8 mouse cellular contexts compared by ENCODE assay signal in the genomic region with DNA sequence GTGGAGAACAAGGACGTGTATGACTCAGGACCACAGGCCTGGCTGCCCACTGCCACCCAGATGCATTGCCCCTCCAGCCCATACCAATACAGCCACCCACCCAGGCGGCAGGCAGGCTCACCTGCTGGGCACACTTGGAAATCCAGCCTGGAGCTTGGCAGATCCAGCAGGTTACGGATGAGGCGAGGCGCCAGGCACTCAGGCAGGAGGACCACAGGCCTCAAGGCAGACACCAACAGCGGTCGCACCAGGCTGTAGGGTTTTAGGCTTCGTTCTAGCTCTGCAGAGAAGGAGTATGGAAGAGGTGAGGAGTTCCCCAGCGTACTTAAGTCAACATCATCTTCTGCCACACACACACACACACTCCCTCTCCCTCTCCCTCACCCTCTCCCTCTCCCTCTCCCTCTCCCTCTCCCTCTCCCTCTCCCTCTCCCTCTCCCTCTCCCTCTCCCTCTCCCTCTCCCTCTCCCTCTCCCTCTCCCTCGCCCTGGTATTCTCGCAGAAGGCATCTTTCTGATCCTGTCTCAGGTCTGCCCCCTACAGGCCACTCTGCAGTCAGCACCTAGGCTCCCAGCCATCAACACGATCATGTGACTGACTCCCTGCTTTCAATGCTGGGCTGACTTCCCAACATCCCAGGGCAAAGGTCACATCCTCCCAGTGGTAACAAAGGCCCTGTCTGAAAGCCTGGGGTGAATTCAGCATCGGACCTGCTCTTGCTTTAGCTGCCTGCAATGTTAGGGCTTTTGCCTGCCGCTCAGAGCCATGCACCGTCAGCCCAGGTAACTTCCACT. TPM values are rescaled to one million over a fixed set of nuclear protein-coding genes. Genes with fewer than 3 reads are reported as not detected.
DNase-seq lines count a peak whose midpoint lies in the region; ATAC-seq lines count a peak whose summit lies in the region.

No protein-coding gene starts in this region.

- DNase-seq in urinary bladder, adult 18-20 months (ENCODE audit: low spot score in 2 of 2): peak; percentile 41 to 56
- no peak for DNase-seq in urinary bladder, postnatal 10 days (ENCODE audit: low spot score)
- peak; percentile 91 for DNase-seq in embryo, embryonic 11 days
- peak; percentile 68 to 85 for DNase-seq in gastrocnemius, postnatal 4 days (ENCODE audit: low spot score in 2 of 2)
- peak; percentile 92 for DNase-seq in kidney, adult 18-20 months
- DNase-seq in limb, embryonic 10.5 days (ENCODE audit: low spot score): peak; percentile 84
- peak; percentile 38 to 66 for DNase-seq in spleen, postnatal 14 days (ENCODE audit: low spot score in 2 of 2)

- WGBS in limb, embryonic 10.5 days: 53% methylated on average over 14 of the region's 15 CpGs
- WGBS in midbrain, embryonic 15.5 days: 55% methylated on average over 13 of the region's 15 CpGs

- H3K4me1 ChIP-seq in limb, embryonic 10.5 days: peaks cover 41% of the 10 kb centered on the region
- H3K4me1 ChIP-seq in midbrain, embryonic 15.5 days: peaks cover 17% of the 10 kb centered on the region

- H3K4me3 ChIP-seq in limb, embryonic 10.5 days: no peak overlapping the region; the same call in 1 of the 2 replicates
- H3K4me3 ChIP-seq in midbrain, embryonic 15.5 days: no peak overlapping the region

- H3K4me2 ChIP-seq in midbrain, embryonic 15.5 days: no peak overlapping the region

- peak overlapping the region; percentile 67 for H3K27ac ChIP-seq in limb, embryonic 10.5 days
- peak overlapping the region; percentile 43; the same call in 1 of the 2 replicates for H3K27ac ChIP-seq in midbrain, embryonic 15.5 days

- ATAC-seq in midbrain, embryonic 15.5 days (replicated peaks): no peak

- peaks cover 15% of the 10 kb centered on the region for H3K36me3 ChIP-seq in limb, embryonic 10.5 days
- H3K36me3 ChIP-seq in midbrain, embryonic 15.5 days (replicated peaks): no peaks in the 10 kb centered on the region

- peaks cover 12% of the 10 kb centered on the region for H3K27me3 ChIP-seq in limb, embryonic 10.5 days (ENCODE audit: low read depth, poor library complexity, severe bottlenecking)
- no peaks in the 10 kb centered on the region for H3K27me3 ChIP-seq in midbrain, embryonic 15.5 days (replicated peaks)

- H3K9ac ChIP-seq in midbrain, embryonic 15.5 days: no peak overlapping the region

- no peaks in the 10 kb centered on the region for H3K9me3 ChIP-seq in limb, embryonic 10.5 days (replicated peaks)
- no peaks in the 10 kb centered on the region for H3K9me3 ChIP-seq in midbrain, embryonic 15.5 days

RNA-seq across cellular contexts. Expression of gene Mfng, which starts 5.0 kb away (rescaled TPM):
- 10 to 100 TPM in 1 of 2 experiments, 1 to 10 TPM in 1; 9.5 to 11.6 TPM for total RNA-seq in gastrocnemius, postnatal 4 days (2021)
- polyA plus RNA-seq in limb, embryonic 10.5 days (2016; fragmentation: Nextera tagmentation; extraction: Ambion mirVana): 11.1 and 13.1 TPM in 2 replicates
- 27.1 and 30.1 TPM in 2 replicates for polyA plus RNA-seq in midbrain, embryonic 15.5 days (2015; fragmentation: Nextera tagmentation; extraction: Ambion mirVana)

RNA-seq across cellular contexts. Expression of gene Card10, which starts 24.6 kb away (rescaled TPM):
- 10 to 100 TPM; 12.6 to 13.3 TPM for total RNA-seq in gastrocnemius, postnatal 4 days (2021)
- polyA plus RNA-seq in limb, embryonic 10.5 days (2016; fragmentation: Nextera tagmentation; extraction: Ambion mirVana): 4.7 and 5.3 TPM in 2 replicates
- 2.1 and 2.3 TPM in 2 replicates for polyA plus RNA-seq in midbrain, embryonic 15.5 days (2015; fragmentation: Nextera tagmentation; extraction: Ambion mirVana)

RNA-seq across cellular contexts. Expression of gene Elfn2, which starts 59.7 kb away (rescaled TPM):
- total RNA-seq in gastrocnemius, postnatal 4 days (2021): under 1 TPM; 0.27 to 0.70 TPM
- not detected in 2 replicates for polyA plus RNA-seq in limb, embryonic 10.5 days (2016; fragmentation: Nextera tagmentation; extraction: Ambion mirVana)
- polyA plus RNA-seq in midbrain, embryonic 15.5 days (2015; fragmentation: Nextera tagmentation; extraction: Ambion mirVana): 10.1 and 11.1 TPM in 2 replicates

Comparison
In these comparisons a context has a peak if more than half of its experiments do, and no peak if none do; other contexts are left out.
1. RNA of gene Elfn2, which starts 59.7 kb away (polyA plus RNA-seq): 10.1 to 11.1 TPM in midbrain, embryonic 15.5 days; not detected in limb, embryonic 10.5 days; every median in the first group is over 10 times any median in the second.